Comparison of ENCODE assay signal across 8 mouse cellular contexts in the genomic region with DNA sequence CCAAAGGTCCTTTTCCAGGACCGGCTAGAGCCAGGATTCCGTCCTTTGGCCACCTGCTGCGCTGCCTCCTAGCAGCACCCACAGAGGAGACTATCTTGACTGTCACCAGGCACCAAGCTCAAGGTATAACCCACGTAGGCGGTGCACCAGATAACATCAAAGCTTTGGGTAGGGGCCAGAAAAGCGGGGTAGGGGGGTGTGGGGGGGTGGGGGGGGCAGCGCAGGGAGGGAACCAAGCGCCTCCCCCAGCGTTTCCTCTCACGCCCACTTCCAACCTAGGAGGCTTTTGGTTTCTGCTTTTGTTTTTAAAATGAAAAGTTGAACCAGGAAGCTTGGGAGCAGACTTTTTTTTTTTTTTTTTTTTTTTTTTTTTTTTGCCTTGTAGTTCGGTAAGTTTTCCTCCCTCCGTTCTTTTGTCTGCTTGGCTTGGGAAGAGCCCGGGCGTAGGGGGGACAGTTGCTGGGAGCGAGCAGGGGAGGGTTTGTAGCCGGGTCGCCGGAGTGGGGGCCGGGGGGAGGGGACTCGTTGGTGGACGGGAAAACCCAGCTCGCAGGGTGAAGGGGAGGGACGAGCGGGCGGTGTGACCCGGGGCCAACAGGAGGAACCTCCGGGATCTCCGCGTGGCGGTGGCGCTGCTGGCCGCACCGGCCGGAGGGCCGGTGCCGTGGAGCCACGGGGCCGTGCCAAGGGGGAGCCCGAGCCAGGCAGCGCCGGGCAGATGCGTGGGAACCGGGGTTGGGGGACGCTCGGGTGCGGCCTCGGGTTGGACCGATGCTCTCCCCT. TPM values are rescaled to one million over a fixed set of nuclear protein-coding genes. Genes with fewer than 3 reads are reported as not detected.
DNase-seq lines count a peak whose midpoint lies in the region; ATAC-seq and TF ChIP-seq lines count a peak whose summit lies in the region.

No protein-coding gene starts in this region.

- no peak for TF ChIP-seq POLR2A in embryonic fibroblast, embryonic 13.5 days (IDR thresholded peaks at IDR 0.05; ENCODE audit: low read depth, low read length)

- TF ChIP-seq EP300 in stomach, postnatal 0 days (optimal IDR thresholded peaks at IDR 0.05) = no peak

- peak overlapping the region; percentile 46 for H3K27ac ChIP-seq in embryonic fibroblast, embryonic 13.5 days (ENCODE audit: insufficient read depth, low read length)
- peak overlapping the region; percentile 61 for H3K27ac ChIP-seq in heart, embryonic 11.5 days (ENCODE audit: low read depth, low read length)
- peak overlapping the region; percentile 96 for H3K27ac ChIP-seq in kidney, embryonic 16.5 days (ENCODE audit: low read length)
- H3K27ac ChIP-seq in liver, embryonic 16.5 days (ENCODE audit: low read length) = peak overlapping the region; percentile 70
- H3K27ac ChIP-seq in neural tube, embryonic 13.5 days (replicated peaks) = peak overlapping the region; percentile 75
- H3K27ac ChIP-seq in stomach, postnatal 0 days (replicated peaks) = peak overlapping the region; percentile 93

- no peak for ATAC-seq in heart, embryonic 11.5 days (replicated peaks; ENCODE audit: insufficient number of reproducible peaks, low FRiP score, low TSS enrichment)
- no peak for ATAC-seq in kidney, embryonic 16.5 days (ENCODE audit: low FRiP score, low TSS enrichment)
- ATAC-seq in liver, embryonic 16.5 days (ENCODE audit: low read depth) = no peak
- ATAC-seq in neural tube, embryonic 13.5 days (ENCODE audit: low read depth) = no peak
- peak; percentile 47 for ATAC-seq in stomach, postnatal 0 days (ENCODE audit: low FRiP score, low TSS enrichment)

- H3K9ac ChIP-seq in heart, embryonic 11.5 days (ENCODE audit: low read depth, low read length) = peak overlapping the region; percentile 80
- H3K9ac ChIP-seq in kidney, embryonic 16.5 days (replicated peaks; ENCODE audit: low read length) = peak overlapping the region; percentile 84
- peak overlapping the region; percentile 74 for H3K9ac ChIP-seq in liver, embryonic 16.5 days (ENCODE audit: low read depth, low read length)
- peak overlapping the region; percentile 80 for H3K9ac ChIP-seq in neural tube, embryonic 13.5 days
- peak overlapping the region; percentile 76 for H3K9ac ChIP-seq in stomach, postnatal 0 days (ENCODE audit: low read length)

- no peaks in the 10 kb centered on the region for H3K36me3 ChIP-seq in heart, embryonic 11.5 days (ENCODE audit: control insufficient read depth, insufficient read depth, low read length)
- H3K36me3 ChIP-seq in kidney, embryonic 16.5 days (ENCODE audit: insufficient read depth, low read length) = no peaks in the 10 kb centered on the region
- H3K36me3 ChIP-seq in liver, embryonic 16.5 days (ENCODE audit: control insufficient read depth, insufficient read depth) = no peaks in the 10 kb centered on the region
- H3K36me3 ChIP-seq in neural tube, embryonic 13.5 days = no peaks in the 10 kb centered on the region
- H3K36me3 ChIP-seq in stomach, postnatal 0 days (ENCODE audit: control insufficient read depth, insufficient read depth, low read length) = no peaks in the 10 kb centered on the region

- under 1% methylated on average over 45 of the region's 48 CpGs for WGBS in heart, embryonic 11.5 days (ENCODE audit: insufficient replicate concordance)
- under 1% methylated on average over 48 of the region's 48 CpGs for WGBS in kidney, embryonic 16.5 days
- WGBS in liver, embryonic 16.5 days (ENCODE audit: insufficient replicate concordance) = under 1% methylated on average over 48 of the region's 48 CpGs
- WGBS in neural tube, embryonic 13.5 days = under 1% methylated on average over 48 of the region's 48 CpGs
- under 1% methylated on average over 42 of the region's 48 CpGs for WGBS in stomach, postnatal 0 days

- peak overlapping the region; percentile 77 for H3K4me3 ChIP-seq in embryonic fibroblast, embryonic 13.5 days (ENCODE audit: insufficient read depth, low read length)
- peak overlapping the region; percentile 91 for H3K4me3 ChIP-seq in heart, embryonic 11.5 days (ENCODE audit: low read depth, low read length)
- peak overlapping the region; percentile 94 for H3K4me3 ChIP-seq in kidney, embryonic 16.5 days (ENCODE audit: low read length)
- H3K4me3 ChIP-seq in liver, embryonic 16.5 days (ENCODE audit: low read depth, low read length) = peak overlapping the region; percentile 77
- peak overlapping the region; percentile 94 for H3K4me3 ChIP-seq in neural tube, embryonic 13.5 days
- H3K4me3 ChIP-seq in stomach, postnatal 0 days (ENCODE audit: low read depth, low read length) = peak overlapping the region; percentile 72

- H3K27me3 ChIP-seq in heart, embryonic 11.5 days (ENCODE audit: control insufficient read depth, insufficient read depth, low read length) = no peaks in the 10 kb centered on the region
- H3K27me3 ChIP-seq in kidney, embryonic 16.5 days (ENCODE audit: insufficient read depth, low read length) = no peaks in the 10 kb centered on the region
- no peaks in the 10 kb centered on the region for H3K27me3 ChIP-seq in liver, embryonic 16.5 days (ENCODE audit: control insufficient read depth, insufficient read depth, low read depth, low read length)
- H3K27me3 ChIP-seq in neural tube, embryonic 13.5 days = no peaks in the 10 kb centered on the region
- H3K27me3 ChIP-seq in stomach, postnatal 0 days (ENCODE audit: control insufficient read depth, insufficient read depth, low read length) = no peaks in the 10 kb centered on the region

- no peak for TF ChIP-seq CTCF in embryonic fibroblast, embryonic 13.5 days (IDR thresholded peaks at IDR 0.05; ENCODE audit: borderline replicate concordance, insufficient read depth, low read length)
- no peak for TF ChIP-seq CTCF in stomach, postnatal 0 days (IDR thresholded peaks at IDR 0.05; ENCODE audit: low read depth)

- H3K4me2 ChIP-seq in heart, embryonic 11.5 days = peak overlapping the region; percentile 86
- H3K4me2 ChIP-seq in kidney, embryonic 16.5 days (replicated peaks; ENCODE audit: low read depth, low read length) = peak overlapping the region; percentile 76
- peak overlapping the region; percentile 98 for H3K4me2 ChIP-seq in liver, embryonic 16.5 days (ENCODE audit: low read depth, low read length)
- peak overlapping the region; percentile 86 for H3K4me2 ChIP-seq in neural tube, embryonic 13.5 days
- H3K4me2 ChIP-seq in stomach, postnatal 0 days (replicated peaks; ENCODE audit: low read depth) = peak overlapping the region; percentile 91

- no peaks in the 10 kb centered on the region for H3K9me3 ChIP-seq in heart, embryonic 11.5 days (replicated peaks; ENCODE audit: control insufficient read depth, low read length)
- no peaks in the 10 kb centered on the region for H3K9me3 ChIP-seq in kidney, embryonic 16.5 days (ENCODE audit: low read length)
- H3K9me3 ChIP-seq in liver, embryonic 16.5 days (replicated peaks; ENCODE audit: control insufficient read depth, low read length) = no peaks in the 10 kb centered on the region
- H3K9me3 ChIP-seq in neural tube, embryonic 13.5 days = no peaks in the 10 kb centered on the region
- H3K9me3 ChIP-seq in stomach, postnatal 0 days (ENCODE audit: control insufficient read depth, low read length) = no peaks in the 10 kb centered on the region

- peak; percentile 64 for DNase-seq in 416B (ENCODE audit: low read depth)
- peak; percentile 90 to 92 for DNase-seq in adrenal gland, postnatal 36 days
- peak; percentile 81 for DNase-seq in stomach, postnatal 0 days (ENCODE audit: low spot score)

- no peaks in the 10 kb centered on the region; the same call in 1 of the 2 replicates for H3K4me1 ChIP-seq in embryonic fibroblast, embryonic 13.5 days (ENCODE audit: control insufficient read depth, insufficient read depth, low read length)
- peaks cover 9% of the 10 kb centered on the region; the same call in 1 of the 2 replicates for H3K4me1 ChIP-seq in heart, embryonic 11.5 days (ENCODE audit: control insufficient read depth, insufficient read depth, low read length)
- peaks cover 19% of the 10 kb centered on the region for H3K4me1 ChIP-seq in kidney, embryonic 16.5 days (ENCODE audit: insufficient read depth, low read length)
- H3K4me1 ChIP-seq in liver, embryonic 16.5 days (ENCODE audit: control insufficient read depth, low read depth, low read length) = peaks cover 12% of the 10 kb centered on the region
- peaks cover 34% of the 10 kb centered on the region for H3K4me1 ChIP-seq in neural tube, embryonic 13.5 days (replicated peaks)
- H3K4me1 ChIP-seq in stomach, postnatal 0 days (replicated peaks; ENCODE audit: control insufficient read depth, insufficient read depth) = 0 out of 2 replicates have a peak, but pooled peaks cover 2% of the 10 kb centered on the region

RNA-seq across cellular contexts. Expression of a gene that starts 2.6 kb away (rescaled TPM):
- 10 to 100 TPM; 21.5 to 29.1 TPM for total RNA-seq in adrenal gland, postnatal 36 days (2021)
- polyA plus RNA-seq in embryonic fibroblast, embryonic 13.5 days (2011; ENCODE audit: insufficient read length, low read depth, missing spikeins) = 21.0 and 24.6 TPM in 2 replicates
- polyA plus RNA-seq in heart, embryonic 11.5 days (2014; fragmentation: Nextera tagmentation; extraction: Ambion mirVana) = 8.4 and 11.4 TPM in 2 replicates
- polyA plus RNA-seq in kidney, embryonic 16.5 days (2015; fragmentation: Nextera tagmentation; extraction: Ambion mirVana) = 8.4 and 10.0 TPM in 2 replicates
- 1.7 and 2.3 TPM in 2 replicates for polyA plus RNA-seq in liver, embryonic 16.5 days (2015; fragmentation: Nextera tagmentation; extraction: Ambion mirVana)
- 16.7 and 20.6 TPM in 2 replicates for polyA plus RNA-seq in neural tube, embryonic 13.5 days (2015; fragmentation: Nextera tagmentation; extraction: Ambion mirVana)
- 4.2 and 4.6 TPM in 2 replicates for polyA plus RNA-seq in stomach, postnatal 0 days (2015; fragmentation: Nextera tagmentation; extraction: Ambion mirVana)

Comparison
In these comparisons a context has a peak if more than half of its experiments do, and no peak if none do; other contexts are left out.
1. H3K27ac ChIP-seq: peak in every context shown above with its lines; median percentile 96 in kidney, embryonic 16.5 days; 93 in stomach, postnatal 0 days; 75 in neural tube, embryonic 13.5 days; 70 in liver, embryonic 16.5 days; 61 in heart, embryonic 11.5 days; 46 in embryonic fibroblast, embryonic 13.5 days.